Mouse (Mus musculus) stomach, postnatal 0 days (tissue): ENCODE measurements at regions not wholly inside any gene's neighbourhood (a gene's known extent, or its start where the extent isn't known, plus 50 kb on each side); places are given as distances from the start of the nearest gene placed in this dataset.
"Not testable (repeated sequence)": the region's sequence is repeated elsewhere in the genome, so short reads cannot be mapped to it uniquely, and the experiment has no call there.

Source experiments
- ATAC-seq: fragments of 200-750 bp; cut with Nextera tagmentation; 2 replicates; pipeline ENCODE4 v1.8.0; 2017; ENCODE audit not compliant: low FRiP score, low TSS enrichment
- DNase-seq: peaks from one replicate; pipeline ENCODE4 v3.0.0-alpha.2; 2016; ENCODE audit warnings: low spot score
- H3K27ac ChIP-seq: fragments of 300-500 bp; sonication (generic); replicated peaks from 2 replicates; pipeline ENCODE4 v1.5.1; 2014; ENCODE audit warnings: mild to moderate bottlenecking, control low read depth
- H3K27me3 ChIP-seq: fragments of 300-500 bp; sonication (generic); 2 replicates; pipeline ENCODE4 v1.6.1; 2014; ENCODE audit warnings: low read length; ENCODE audit not compliant: control insufficient read depth, insufficient read depth
- H3K36me3 ChIP-seq: fragments of 300-500 bp; sonication (generic); 2 replicates; pipeline ENCODE4 v1.6.1; 2014; ENCODE audit warnings: low read length, mixed read lengths; ENCODE audit not compliant: control insufficient read depth, insufficient read depth
- H3K4me1 ChIP-seq: fragments of 300-500 bp; sonication (generic); replicated peaks from 2 replicates; pipeline ENCODE4 v1.6.1; 2014; ENCODE audit warnings: antibody characterized with exemption; ENCODE audit not compliant: control insufficient read depth, insufficient read depth
- H3K4me2 ChIP-seq: fragments of 300-500 bp; sonication (generic); replicated peaks from 2 replicates; pipeline ENCODE4 v1.6.1; 2014; ENCODE audit warnings: low read depth, mild to moderate bottlenecking, control low read depth, moderate library complexity
- H3K4me3 ChIP-seq: fragments of 300-500 bp; sonication (generic); 2 replicates; pipeline ENCODE4 v1.5.1; 2014; ENCODE audit warnings: low read depth, low read length, control low read depth
- H3K9ac ChIP-seq: fragments of 300-500 bp; sonication (generic); 2 replicates; pipeline ENCODE4 v1.6.1; 2014; ENCODE audit warnings: mild to moderate bottlenecking, low read length, control low read depth, mixed read lengths
- H3K9me3 ChIP-seq: fragments of 300-500 bp; sonication (generic); 2 replicates; pipeline ENCODE4 v1.6.1; 2016; ENCODE audit warnings: low read length; ENCODE audit not compliant: control insufficient read depth
- CTCF ChIP-seq: IDR thresholded peaks from 2 replicates; pipeline ENCODE4 v1.5.1; 2016; ENCODE audit warnings: antibody characterized with exemption, low read depth, mild to moderate bottlenecking, moderate library complexity
- EP300 ChIP-seq: optimal IDR thresholded peaks from 2 replicates; pipeline ENCODE3; 2016; ENCODE audit warnings: antibody characterized with exemption
- WGBS: fragments of 180-500 bp; shearing (Covaris S2); extraction: QIAGEN DNeasy Blood & Tissue Kit; methylation state at CpG from one replicate; pipeline ENCODE4 v1.1.7; 2014; 5-methylcytosine and 5-hydroxymethylcytosine counted together

DNA sequence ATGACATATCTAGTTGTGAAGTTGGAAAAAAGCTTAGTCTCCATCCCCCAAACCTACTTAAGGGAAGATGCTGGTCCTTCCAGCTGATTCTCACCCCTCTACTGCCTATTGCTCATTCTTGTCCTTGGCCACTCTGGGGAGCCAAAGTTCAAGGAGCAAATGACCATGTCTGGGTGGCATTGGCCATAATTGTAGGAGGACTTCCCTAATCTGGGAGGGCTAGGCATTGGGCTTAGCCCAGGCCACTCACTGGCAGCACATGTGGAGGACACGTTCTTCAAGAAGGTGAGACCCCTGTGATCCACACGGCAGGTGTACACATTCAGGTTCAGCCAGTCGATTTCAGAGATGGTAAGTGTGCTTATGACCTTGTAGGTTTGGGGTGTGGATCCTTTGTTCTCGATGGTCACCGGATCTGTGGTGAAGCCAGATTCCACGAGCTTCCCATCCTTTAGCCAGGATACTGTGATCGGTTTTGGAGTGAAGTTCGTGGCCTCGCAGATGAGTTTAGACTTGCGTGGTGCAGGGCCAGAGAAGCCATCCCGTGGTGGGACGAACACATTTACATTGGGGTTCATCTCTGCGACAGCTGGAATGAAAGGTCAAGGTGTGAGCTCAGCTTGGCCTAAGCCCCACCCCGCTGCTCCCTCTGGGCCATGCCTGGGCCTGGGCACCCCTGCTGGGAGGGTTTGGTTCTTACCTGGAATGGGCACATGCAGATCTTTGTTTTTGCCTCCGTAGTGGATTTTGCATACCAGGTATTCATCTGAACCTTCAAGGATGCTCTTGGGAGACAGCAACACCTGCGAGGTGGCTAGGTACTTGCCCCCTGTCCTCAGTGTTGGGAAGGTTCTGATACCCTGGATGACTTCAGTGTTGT, 67.4 kb upstream of the Adam6b start:
- Histone ChIP-seq H3K27ac (no peak overlapping the region), H3K9me3 (no peaks in the 10 kb centered on the region), H3K27me3 (no peaks in the 10 kb centered on the region), H3K36me3 (no peaks in the 10 kb centered on the region), H3K4me3 (no peak overlapping the region), H3K4me1 (no peaks in the 10 kb centered on the region), H3K4me2 (no peak overlapping the region), H3K9ac (no peak overlapping the region)
- ATAC-seq (no peak), DNase-seq (no peak)
- 87% methylated on average over 16 of the region's 16 CpGs for WGBS
- TF ChIP-seq CTCF = no peak
- no peak for TF ChIP-seq EP300

DNA sequence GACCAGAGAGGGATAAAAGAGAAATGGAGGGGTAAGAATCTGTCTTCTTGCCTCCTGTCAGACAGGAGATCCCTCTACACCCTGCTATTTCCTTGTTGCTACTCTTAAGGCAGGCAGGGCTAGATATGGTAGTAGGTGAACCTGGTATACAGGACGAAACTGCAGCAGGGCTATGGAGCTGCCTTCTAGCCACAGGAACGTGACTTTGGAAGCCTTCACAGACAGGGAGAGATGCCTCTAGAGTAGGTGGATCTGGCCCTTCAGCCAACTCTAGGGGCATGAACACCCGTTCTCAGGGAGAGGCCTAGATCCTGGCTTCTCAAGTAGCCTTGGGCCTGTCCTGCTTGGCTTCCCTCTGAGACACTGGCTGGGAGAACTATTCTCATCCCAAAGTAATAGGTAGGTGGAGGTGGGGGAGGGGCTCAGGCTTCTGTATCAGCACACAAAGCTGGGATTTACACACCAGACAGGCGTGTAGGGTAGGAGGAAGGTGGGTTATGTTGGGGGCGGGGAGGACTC, 66.5 kb upstream of the Adam6b start:
- no peak overlapping the region for H3K4me2 ChIP-seq
- no peak overlapping the region for H3K4me3 ChIP-seq
- no peak overlapping the region for H3K27ac ChIP-seq
- DNase-seq (no peak), ATAC-seq (no peak)
- no peaks in the 10 kb centered on the region for H3K36me3 ChIP-seq
- no peak overlapping the region for H3K9ac ChIP-seq
- H3K27me3 ChIP-seq = no peaks in the 10 kb centered on the region
- 69% methylated on average over 5 of the region's 5 CpGs for WGBS
- TF ChIP-seq CTCF = no peak
- no peak for TF ChIP-seq EP300
- no peaks in the 10 kb centered on the region for H3K4me1 ChIP-seq
- no peaks in the 10 kb centered on the region for H3K9me3 ChIP-seq

DNA sequence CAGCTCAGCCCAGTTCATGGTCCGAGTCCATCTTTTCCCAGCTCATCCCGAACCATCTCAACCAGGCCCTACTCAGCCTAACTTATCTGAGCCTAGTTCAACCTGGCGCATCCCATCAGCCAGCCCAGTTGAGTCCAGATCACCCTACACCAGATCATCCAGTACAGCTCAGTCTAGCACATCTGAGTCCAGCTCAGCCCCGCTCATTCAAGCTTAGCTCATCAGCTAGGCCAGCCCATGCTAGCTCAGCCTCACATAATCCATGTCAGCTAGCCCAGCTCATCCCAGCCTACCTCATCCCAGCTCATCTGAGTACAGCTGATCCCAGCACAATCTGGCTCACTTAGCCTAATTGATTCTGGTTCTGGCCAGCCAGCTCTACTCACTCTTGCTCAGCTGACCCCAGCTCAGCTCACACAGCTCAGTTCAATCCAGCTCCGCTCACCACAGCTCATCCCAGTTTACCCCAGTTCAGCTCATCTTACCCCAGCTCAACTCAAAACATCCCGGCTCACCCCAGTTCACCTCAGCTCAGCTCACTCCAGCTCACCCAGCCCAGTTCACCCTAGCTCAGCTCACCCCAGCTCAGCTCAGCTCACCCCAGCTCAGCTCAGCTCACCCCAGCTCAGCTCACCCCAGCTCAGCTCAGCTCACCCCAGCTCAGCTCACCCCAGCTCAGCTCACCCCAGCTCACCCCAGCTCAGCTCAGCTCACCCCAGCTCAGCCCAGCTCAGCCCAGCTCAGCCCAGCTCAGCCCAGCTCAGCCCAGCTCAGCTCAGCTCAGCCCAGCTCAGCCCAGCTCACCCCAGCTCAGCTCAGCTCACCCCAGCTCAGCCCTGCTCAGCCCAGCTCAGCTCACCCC, 65.3 kb upstream of the Adam6b start:
- no peak overlapping the region for H3K4me2 ChIP-seq
- 90% methylated on average over 6 of the region's 6 CpGs for WGBS
- H3K4me1 ChIP-seq = no peaks in the 10 kb centered on the region
- no peaks in the 10 kb centered on the region for H3K27me3 ChIP-seq
- no peaks in the 10 kb centered on the region for H3K36me3 ChIP-seq
- H3K9ac ChIP-seq = no peak overlapping the region
- H3K27ac ChIP-seq = no peak overlapping the region
- DNase-seq (no peak), ATAC-seq (peak; percentile 12; the same call in 1 of the 2 replicates)
- no peak overlapping the region for H3K4me3 ChIP-seq
- H3K9me3 ChIP-seq = no peaks in the 10 kb centered on the region
- TF ChIP-seq CTCF (no peak), EP300 (no peak)

DNA sequence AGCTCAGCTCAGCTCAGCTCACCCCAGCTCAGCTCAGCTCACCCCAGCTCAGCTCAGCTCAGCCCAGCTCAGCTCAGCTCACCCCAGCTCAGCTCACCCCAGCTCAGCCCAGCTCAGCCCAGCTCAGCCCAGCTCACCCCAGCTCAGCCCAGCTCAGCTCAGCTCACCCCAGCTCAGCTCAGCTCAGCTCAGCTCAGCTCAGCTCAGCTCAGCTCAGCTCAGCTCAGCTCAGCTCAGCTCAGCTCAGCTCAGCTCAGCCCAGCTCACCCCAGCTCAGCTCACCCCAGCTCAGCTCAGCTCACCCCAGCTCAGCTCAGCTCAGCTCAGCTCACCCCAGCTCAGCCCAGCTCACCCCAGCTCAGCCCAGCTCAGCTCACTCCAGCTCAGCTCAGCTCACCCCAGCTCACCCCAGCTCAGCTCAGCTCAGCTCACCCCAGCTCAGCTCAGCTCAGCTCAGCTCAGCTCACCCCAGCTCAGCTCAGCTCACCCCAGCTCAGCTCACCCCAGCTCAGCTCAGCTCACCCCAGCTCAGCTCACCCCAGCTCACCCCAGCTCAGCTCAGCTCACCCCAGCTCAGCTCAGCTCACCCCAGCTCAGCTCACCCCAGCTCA, 64.6 kb upstream of the Adam6b start:
- not testable (repeated sequence) for H3K4me3 ChIP-seq, H3K9me3 ChIP-seq, H3K9ac ChIP-seq, H3K4me1 ChIP-seq, H3K27ac ChIP-seq, DNase-seq, H3K36me3 ChIP-seq, H3K27me3 ChIP-seq, H3K4me2 ChIP-seq, ATAC-seq

DNA sequence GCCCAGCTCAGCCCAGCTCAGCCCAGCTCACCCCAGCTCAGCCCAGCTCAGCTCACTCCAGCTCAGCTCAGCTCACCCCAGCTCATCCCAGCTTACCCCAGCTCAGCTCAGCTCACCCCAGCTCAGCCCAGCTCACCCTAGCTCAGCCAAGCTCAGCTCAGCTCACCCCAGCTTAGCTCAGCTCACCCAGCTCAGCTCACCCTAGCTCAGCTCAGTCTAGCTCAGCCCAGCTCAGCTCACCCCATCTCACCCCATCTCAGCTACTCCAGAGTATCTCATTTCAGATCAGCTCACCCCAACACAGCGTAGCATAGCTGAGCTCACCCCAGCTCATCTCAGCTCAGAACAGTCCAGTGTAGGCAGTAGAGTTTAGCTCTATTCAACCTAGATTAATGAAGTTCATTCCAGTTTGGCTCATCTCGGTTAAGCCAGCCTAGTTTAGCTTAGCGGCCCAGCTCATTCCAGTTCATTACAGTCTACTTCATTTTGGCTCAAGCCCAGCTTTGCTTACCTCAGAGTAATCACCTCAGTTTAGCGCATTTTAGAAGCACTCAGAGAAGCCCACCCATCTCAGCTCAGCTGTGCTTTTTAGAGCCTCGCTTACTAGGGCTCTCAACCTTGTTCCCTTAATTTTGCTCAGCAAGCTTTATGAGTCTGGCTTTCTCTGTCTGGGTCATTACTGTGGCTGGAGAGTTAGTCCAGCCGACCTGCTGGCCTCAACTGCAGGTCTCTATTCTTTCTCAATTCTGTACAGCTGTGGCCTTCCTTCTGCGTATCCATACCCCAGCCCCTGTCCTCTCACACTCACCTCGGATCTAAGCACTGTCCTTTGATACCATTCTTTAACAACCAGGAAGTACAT, 63.9 kb upstream of the Adam6b start:
- Histone ChIP-seq H3K27me3 (no peaks in the 10 kb centered on the region), H3K4me1 (no peaks in the 10 kb centered on the region), H3K4me2 (no peak overlapping the region), H3K4me3 (no peak overlapping the region), H3K27ac (no peak overlapping the region), H3K9me3 (no peaks in the 10 kb centered on the region), H3K36me3 (no peaks in the 10 kb centered on the region), H3K9ac (no peak overlapping the region)
- DNase-seq = no peak
- ATAC-seq = no peak
- WGBS = 69% methylated on average over 8 of the region's 8 CpGs
- no peak for TF ChIP-seq EP300
- TF ChIP-seq CTCF = no peak
